Mouse (Mus musculus): ENCODE results near the gene 2210016L21Rik.

DNA sequence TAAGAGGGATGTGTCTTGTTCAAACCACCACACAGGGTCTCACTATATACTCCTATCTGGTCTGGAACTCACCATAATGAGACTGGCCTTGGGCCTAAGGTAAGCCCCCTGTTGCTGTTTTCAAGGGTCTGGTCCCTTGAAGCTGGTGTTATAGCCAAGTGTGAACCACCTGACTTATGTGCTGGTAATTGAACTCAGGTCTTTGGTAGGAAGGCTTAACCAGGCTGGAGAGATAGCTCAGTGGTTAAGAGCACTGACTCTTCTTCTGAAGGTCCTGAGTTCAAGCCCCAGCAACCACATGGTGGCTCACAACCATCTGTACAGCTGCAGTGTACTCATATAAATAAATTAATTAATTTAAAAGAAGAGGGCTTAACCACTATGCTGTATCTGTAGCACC, 35.0 kb downstream of the 2210016L21Rik start:
- TF ChIP-seq CTCF (IDR thresholded peaks at IDR 0.05; ENCODE audit: insufficient read depth, low read length), result no peak
- TF ChIP-seq POLR2A (IDR thresholded peaks at IDR 0.05; ENCODE audit: borderline replicate concordance, extremely low read depth, low read depth, low read length), result no peak

All from lung, adult 2 months (tissue).